Mouse (Mus musculus) gonadal fat pad, adult 2 months (tissue): ENCODE measurements at regions not wholly inside any gene's neighbourhood (a gene's known extent, or its start where the extent isn't known, plus 50 kb on each side); places are given as distances from the start of the nearest gene placed in this dataset.

Experiments
- DNase-seq: peaks from one replicate; pipeline ENCODE4 v3.0.0-alpha.2; 2012; ENCODE audit warnings: low read depth

DNA sequence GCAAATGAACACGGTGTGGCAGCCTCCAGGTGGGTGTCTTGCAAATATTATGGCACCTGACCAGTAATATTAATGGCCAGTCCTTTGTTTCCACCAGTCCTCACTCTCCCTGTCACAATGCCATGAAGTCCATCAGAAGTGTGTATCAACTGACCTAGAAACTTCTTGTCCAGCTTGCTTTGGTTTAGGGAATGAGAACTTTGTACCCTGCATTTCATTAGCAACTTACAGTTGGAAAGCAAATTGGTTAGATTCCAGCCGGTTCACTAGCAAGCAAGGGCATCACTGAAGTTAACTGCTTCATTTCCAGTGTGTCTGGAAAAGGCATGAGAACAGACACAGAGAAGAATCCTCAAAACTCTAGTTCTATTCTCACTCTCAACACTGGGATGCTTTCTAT lies 178.1 kb upstream of the Lyplal1 start:
- DNase-seq: no peak

- DNase-seq: no peak
Observed at GRCm38 (mm10) chr1:186294635-186295034, 177.5 kb upstream of the Lyplal1 start.

- DNase-seq: no peak
Observed at GRCm38 (mm10) chr1:186289117-186289516, 172.0 kb upstream of the Lyplal1 start.

DNA sequence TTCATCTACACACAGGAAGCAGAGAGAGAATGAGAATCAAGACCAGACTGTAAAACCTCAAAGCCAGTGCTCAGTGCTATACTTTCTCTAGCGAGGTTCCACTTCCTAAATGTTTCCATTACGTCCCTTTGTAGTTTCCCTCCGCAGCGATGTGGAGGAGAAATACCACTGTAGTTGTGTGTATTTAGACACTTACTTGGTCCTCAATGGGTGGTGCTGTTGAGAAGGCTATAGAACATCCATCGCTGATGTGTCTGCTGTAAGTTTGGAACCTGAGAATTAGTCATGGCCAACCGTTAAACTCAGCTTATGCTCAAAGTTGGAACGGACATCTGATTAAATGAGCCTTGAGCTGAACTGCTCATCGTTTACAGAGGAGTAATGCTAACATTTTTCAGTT lies 170.7 kb upstream of the Lyplal1 start:
- no peak for DNase-seq

- DNase-seq: no peak
Observed at GRCm38 (mm10) chr1:186286401-186286800, 169.3 kb upstream of the Lyplal1 start.

DNA sequence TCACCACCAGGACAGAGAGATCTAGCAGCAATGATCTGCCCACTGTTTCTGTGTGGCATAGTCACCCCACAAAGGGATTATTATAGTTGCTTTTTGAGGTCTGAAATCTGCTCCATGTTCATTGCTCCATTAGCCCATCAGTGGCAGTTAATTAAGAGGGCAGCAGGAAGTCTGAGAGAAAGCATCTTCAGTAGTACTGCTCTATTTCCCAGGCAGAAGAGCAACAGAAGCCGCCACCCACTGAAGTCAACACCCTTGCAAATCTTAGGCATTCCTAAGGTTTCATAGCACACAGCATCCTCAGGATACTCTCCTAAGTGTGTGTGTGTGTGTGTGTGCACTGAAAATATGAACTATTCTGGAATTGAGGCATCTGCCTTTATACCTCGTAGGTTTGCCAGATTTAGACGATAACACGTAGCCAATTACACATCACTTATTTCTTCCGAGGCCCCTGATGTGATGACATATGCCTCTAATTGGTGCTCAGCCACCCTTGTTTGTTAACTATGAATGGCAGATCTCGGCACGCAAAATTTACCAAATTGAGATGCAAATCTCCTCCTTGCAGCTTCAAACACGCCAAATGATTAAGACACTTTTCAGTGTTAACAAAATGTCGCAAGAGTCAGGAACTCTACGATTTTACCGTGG lies 161.0 kb upstream of the Lyplal1 start:
- DNase-seq: no peak

DNA sequence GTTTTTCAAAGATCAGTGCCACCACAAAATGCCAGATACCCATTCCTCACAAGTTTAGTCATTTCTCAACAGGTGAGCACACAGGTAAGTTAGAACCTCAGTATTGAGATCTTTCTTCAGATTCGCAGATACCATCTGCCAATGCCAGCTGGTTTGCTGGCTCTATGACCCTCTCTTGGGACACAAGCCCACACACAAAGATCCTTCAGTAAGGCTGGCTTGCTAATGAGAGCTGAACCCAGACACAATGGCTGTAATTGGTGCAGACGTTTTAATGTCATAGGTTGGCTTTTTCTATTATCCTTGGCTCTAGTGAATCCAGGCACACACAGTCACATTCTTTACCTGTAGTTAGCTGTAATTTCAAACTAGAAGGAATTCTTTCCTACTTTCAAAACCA lies 154.3 kb upstream of the Lyplal1 start:
- no peak for DNase-seq

- no peak for DNase-seq
Observed at GRCm38 (mm10) chr1:186267317-186267716, 150.2 kb upstream of the Lyplal1 start.

- no peak for DNase-seq
Observed at GRCm38 (mm10) chr1:186264639-186265038, 147.5 kb upstream of the Lyplal1 start.

DNA sequence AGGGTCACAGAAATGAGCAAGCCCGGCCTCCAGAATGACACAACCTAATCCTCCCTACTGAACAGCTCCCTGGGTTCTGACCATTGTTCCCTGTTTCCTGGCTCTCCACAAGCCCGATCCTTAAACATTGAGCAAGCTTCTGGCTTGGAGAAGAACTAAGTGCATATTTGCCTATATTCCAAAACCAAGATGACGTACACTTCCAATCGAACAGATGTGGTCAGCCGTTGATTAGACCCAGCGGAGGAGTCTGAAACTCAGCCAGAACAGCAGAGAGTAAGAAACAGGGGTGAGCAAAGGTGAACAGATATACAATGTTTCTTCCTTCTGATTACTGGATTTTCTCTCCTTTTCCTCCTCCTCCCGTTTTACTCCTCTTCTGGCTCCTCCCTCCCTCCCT lies 146.8 kb upstream of the Lyplal1 start:
- no peak for DNase-seq

DNA sequence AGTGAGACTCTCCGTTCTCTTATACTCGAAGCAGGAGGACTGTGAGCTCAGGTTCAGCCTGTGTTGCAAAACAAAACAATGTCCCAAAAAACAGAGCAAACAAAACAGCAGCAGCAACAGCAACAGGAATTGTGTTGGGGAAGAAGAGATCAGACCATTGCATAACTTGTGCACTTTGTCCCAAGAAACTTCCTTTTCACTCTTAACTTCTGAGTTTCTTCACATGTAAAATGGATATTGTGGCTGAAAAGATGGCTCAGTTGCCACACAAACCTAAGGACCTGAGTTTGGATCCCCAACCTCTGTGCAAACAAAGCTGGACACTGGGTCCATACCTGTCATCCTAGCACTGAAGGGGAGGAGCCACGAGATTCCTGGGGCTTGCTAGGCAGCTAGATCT lies 146.1 kb upstream of the Lyplal1 start:
- no peak for DNase-seq

- DNase-seq: no peak
Observed at GRCm38 (mm10) chr1:186262040-186262439, 144.9 kb upstream of the Lyplal1 start.

DNA sequence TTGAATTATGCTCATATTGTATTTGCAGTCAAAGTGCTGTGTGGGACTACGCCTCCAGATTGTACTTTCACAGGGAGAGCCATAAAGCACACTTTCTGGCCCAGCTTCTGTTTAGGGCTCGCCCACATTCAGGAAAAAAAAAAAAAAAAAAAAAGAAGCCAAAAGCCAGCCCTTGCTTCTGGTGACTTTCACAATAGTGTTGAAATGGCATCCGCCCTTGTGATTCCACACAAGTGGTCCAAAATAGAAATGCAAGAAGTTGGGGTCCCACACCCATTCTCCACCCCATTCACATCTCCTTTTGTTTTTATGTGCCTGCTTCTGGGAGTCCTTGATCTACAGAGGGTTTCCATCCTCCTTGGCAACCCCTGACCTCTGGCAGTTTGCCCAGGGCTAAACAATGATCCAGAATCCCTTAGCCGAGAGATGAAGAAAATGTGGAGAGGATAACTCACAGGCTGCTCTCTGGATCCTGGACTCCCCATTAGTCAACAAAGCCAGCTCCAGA lies 144.3 kb upstream of the Lyplal1 start:
- peak; percentile 22 for DNase-seq

DNA sequence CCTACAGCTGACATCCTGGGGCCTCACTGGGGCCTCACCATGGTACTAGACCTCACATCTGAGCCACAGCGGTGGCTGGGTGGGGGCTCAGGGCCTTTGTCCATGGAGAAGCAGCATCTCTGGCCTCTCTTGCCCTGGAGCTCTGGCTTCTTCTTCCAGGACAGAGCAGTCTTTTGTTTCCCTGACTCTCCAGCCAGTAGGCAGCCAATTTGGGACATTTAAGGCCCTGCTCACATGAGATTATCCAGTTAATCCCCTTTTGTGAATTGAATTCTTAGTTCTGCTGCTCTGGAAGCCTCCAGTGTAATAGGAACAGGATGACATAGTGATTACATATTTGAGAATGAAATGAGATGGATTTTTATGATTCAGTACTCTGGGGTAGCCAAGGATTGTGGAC lies 140.5 kb upstream of the Lyplal1 start:
- no peak for DNase-seq

DNA sequence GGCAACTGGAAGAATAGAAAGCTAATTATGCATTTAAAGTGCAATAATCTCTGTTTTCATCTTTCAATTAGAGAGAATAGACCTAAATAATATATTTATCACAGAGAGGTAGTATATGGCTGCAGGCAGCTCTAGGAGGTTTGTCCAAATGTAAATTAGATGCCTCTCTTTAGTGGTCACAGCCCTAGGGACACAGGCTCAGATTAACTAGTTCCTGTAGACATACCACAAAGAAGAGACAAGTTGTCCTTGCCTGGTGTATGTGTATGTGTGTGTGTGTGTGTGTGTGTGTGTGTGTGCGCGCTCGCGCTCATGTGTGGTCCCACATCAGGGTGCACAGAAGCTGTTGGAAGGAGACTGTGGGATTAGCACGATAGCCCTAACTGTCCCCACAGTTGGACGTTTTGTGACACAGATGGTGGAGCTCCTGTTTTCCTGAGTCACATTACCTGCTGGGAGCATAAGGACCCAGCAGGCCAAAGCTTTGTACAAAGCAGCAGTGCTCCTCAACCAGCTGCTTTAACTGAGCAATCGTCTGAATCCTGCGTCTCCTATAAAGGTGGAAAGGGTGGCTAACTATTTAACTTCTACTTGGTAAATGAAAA lies 138.5 kb upstream of the Lyplal1 start:
- no peak for DNase-seq

GRCm38 (mm10) chr1:186254500-186254899 lies 137.4 kb upstream of the Lyplal1 start:
- DNase-seq: no peak

GRCm38 (mm10) chr1:186252551-186252950 lies 135.4 kb upstream of the Lyplal1 start:
- DNase-seq: no peak

GRCm38 (mm10) chr1:186250316-186250715 lies 133.2 kb upstream of the Lyplal1 start:
- DNase-seq: peak; percentile 33

GRCm38 (mm10) chr1:186249214-186249613 lies 132.1 kb upstream of the Lyplal1 start:
- no peak for DNase-seq

- no peak for DNase-seq
Observed at GRCm38 (mm10) chr1:186245723-186246440, 128.8 kb upstream of the Lyplal1 start.

GRCm38 (mm10) chr1:186241112-186241511 lies 124.0 kb upstream of the Lyplal1 start:
- DNase-seq: no peak

GRCm38 (mm10) chr1:186237556-186237955 lies 120.4 kb upstream of the Lyplal1 start:
- DNase-seq: no peak
